Mouse (Mus musculus) left cerebral cortex, postnatal 10 days (tissue): ENCODE data around the gene Srebf2. TPM values are rescaled to one million over a fixed set of nuclear protein-coding genes. Genes with fewer than 3 reads are reported as not detected.

Experiments used
- DNase-seq, 2 experiments: peaks; one replicate each; pipeline ENCODE4 v3.0.0; 2021 to 2022; ENCODE audit warnings: low spot score in 2 of 2, mixed read lengths in 1 of 2; ENCODE audit errors: extremely low spot score in 1 of 2
- intact Hi-C: fragments of 180-260 bp; cut with DNase I; formaldehyde crosslinking; loops from one replicate; pipeline ENCODE4 v1.15.1; 2025
- total RNA-seq, 2 experiments: library from RNA; stranded (reverse); gene quantifications; 2 replicates each; pipeline ENCODE4 v1.2.3; 2021

Gene Srebf2
- total RNA-seq, 2 experiments from 2014 or later: 202 to 204 TPM

GRCm38 (mm10) chr15:82198342-82198741 is 51.4 kb downstream of the Srebf2 start:
- DNase-seq: no peak
- intact Hi-C loops: no loop called here

GRCm38 (mm10) chr15:82199546-82199945 is 52.6 kb downstream of the Srebf2 start:
- intact Hi-C loops: no loop called here

GRCm38 (mm10) chr15:82202086-82202485 is 55.1 kb downstream of the Srebf2 start:
- DNase-seq: no peak
- intact Hi-C loops: loop anchor here (5.0 kb wide), 1 partner anchor 35 kb away; no protein-coding TSS in a partner anchor

More at GRCm38 (mm10) chr15:82199546-82199945, 52.6 kb downstream of the Srebf2 start:
- no peak for DNase-seq

GRCm38 (mm10) chr15:82203090-82203489 is 56.1 kb downstream of the Srebf2 start:
- no peak for DNase-seq
- intact Hi-C loops: loop anchor here (5.0 kb wide), 1 partner anchor 36 kb away; no protein-coding TSS in a partner anchor

- DNase-seq: no peak
- intact Hi-C loops: loop anchor here (5.0 kb wide), 1 partner anchor 36 kb away; no protein-coding TSS in a partner anchor
Measured at GRCm38 (mm10) chr15:82203611-82204351, 56.8 kb downstream of the Srebf2 start.

GRCm38 (mm10) chr15:82204680-82205371 is 57.8 kb downstream of the Srebf2 start:
- intact Hi-C loops: loop anchor here (5.0 kb wide), 1 partner anchor 38 kb away; no protein-coding TSS in a partner anchor
- DNase-seq: no peak

- intact Hi-C loops: no loop called here
- DNase-seq: peak; percentile 45 to 83
Measured at GRCm38 (mm10) chr15:82206365-82207104, 59.6 kb downstream of the Srebf2 start.

- DNase-seq: no peak
- intact Hi-C loops: no loop called here
Measured at GRCm38 (mm10) chr15:82207105-82207459, 60.1 kb downstream of the Srebf2 start.

DNA sequence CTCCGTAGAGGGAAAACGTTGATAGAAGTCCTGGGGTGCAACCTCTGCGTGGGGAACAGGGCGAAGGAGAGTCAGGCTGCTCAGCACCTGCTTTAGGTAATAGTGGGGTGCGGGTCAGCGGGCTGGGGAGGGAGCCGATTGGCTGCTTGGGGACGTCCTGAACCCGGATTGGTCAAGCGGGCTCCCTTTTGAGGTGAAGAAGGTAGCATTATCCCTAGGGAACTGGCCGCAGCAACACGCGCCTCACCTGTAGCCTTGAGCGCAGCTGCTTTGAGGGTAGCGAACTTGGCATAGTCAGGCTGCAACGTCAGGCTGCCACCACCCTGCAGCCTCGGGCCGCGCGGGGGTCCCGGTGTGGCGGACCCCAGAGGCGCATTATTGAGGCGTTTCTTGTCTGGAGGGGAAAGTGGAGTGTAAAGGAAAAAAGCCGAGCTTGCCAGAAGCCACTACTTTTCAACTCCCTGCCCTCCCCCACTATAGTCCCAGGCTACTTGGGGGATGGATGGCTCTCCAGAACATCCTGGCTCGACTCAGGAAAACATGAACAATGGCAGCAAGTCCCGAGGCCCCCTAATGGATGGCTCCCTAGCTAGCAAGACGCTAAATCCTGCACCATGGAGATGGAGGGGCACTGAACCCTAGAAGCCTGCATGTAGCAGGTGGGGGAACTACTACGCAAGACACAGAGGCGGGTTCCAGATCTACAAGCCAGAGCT is 60.7 kb downstream of the Srebf2 start:
- DNase-seq: no peak

GRCm38 (mm10) chr15:82208307-82208706 is 61.3 kb downstream of the Srebf2 start:
- DNase-seq: no peak
- intact Hi-C loops: no loop called here

More for the DNA sequence above, 60.7 kb downstream of the Srebf2 start:
- intact Hi-C loops: no loop called here

DNA sequence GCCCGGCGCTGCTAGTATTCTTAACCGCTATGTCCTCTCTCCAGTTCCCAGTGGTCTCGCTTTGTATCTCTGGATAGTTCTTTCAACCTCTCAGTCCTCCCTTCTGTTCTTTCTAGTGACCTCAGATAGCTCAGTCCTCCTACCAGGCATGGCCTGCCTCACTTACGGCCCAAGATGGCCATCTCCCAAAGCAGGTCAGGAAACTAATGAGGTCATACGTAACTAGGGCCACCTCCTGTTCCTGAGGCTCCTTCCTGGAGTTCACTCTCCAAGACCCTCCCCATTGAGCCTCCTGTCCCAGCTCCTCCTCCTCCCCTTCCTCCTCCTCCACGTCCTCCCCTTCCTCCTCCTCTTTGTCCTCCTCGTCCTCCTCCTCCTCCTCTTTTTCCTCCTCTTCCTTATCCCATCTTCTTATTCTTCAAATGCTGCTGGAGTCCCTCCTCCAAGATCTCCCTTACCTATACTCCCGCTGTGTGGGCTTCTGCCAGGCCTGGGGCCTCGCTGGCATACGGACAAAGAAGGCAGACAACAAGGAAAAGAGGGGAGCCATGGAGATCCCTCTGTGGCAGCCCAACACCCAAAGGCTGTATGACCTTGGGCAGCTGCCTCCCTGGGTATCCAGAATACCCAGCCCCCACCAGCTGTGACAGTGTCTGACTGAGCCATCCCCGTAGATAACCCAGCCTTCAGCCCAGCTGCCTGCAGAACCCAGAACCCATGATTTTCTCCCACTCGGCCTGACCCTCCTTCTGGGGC is 62.5 kb downstream of the Srebf2 start:
- intact Hi-C loops: no loop called here
- DNase-seq: no peak

- no peak for DNase-seq
- intact Hi-C loops: no loop called here
Measured at GRCm38 (mm10) chr15:82210801-82211200, 63.8 kb downstream of the Srebf2 start.

GRCm38 (mm10) chr15:82211281-82211680 is 64.3 kb downstream of the Srebf2 start:
- intact Hi-C loops: no loop called here
- no peak for DNase-seq

DNA sequence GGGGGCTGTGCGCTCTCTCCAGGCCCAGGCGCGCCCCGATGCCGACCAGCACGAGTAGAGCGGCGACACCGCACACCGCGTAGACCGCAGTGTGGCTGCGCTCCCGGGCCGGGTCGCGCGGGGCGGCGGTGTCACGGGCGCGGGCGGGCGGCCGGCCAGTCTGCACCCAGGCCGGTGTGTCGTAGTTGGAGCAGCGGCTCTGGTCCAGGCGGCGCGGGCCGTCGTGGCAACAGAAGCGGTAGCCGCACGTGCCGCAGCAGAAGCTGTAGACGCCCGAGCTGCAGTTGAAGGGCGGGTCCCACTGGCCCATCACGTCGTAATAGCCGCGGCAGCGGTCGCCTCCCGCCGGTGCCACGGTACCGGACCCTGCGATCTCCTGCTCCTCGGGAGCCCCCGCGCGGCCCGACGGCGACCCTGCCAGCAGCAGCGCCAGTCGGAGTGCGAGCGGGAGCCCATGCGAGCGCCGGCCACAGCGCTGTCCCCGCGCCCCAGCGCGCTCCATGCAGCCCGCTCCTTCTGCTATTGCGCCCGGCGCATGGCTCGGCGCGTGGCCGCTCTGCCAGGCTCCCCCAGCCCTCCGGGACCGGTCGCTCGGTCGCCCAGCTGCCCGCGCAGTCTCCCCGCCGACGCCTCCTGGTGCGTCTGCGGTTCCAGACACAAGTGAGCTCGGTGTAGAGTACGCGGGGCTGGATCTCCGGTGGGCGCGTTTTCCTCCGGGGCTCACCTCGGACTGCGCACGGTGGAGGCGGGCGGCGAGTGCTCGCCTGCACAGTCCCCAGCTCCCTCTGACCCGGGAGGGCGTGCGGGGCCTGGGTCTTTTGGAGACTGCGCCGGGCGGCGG is 65.2 kb downstream of the Srebf2 start:
- intact Hi-C loops: no loop called here
- peak in 1 of 2 experiments; percentile 57 for DNase-seq

GRCm38 (mm10) chr15:82212752-82213063 is 65.7 kb downstream of the Srebf2 start, which contains the start of gene Shisa8:
Gene Shisa8 (minus strand): TSS chr15:82212815.
- DNase-seq: no peak
- intact Hi-C loops: no loop called here

GRCm38 (mm10) chr15:82213222-82213621 is 66.2 kb downstream of the Srebf2 start:
- DNase-seq: no peak

GRCm38 (mm10) chr15:82215332-82216046 is 68.5 kb downstream of the Srebf2 start:
- intact Hi-C loops: no loop called here
- DNase-seq: no peak

More at GRCm38 (mm10) chr15:82213222-82213621, 66.2 kb downstream of the Srebf2 start:
- intact Hi-C loops: no loop called here
